Mouse (Mus musculus) right cerebral cortex, postnatal 25 days (tissue): Measurements from ENCODE around the gene Mettl2.
A peak's percentile ranks its signal among the peaks of the same experiment; 100 is the strongest.

Source experiments
- DNase-seq: peaks from one replicate; pipeline ENCODE4 v3.0.0; 2022

The Mettl2 gene

GRCm38 (mm10) chr11:105153068-105153833 lies 27.0 kb downstream of the Mettl2 start:
- DNase-seq, result no peak

GRCm38 (mm10) chr11:105155915-105156314 lies 29.7 kb downstream of the Mettl2 start:
- no peak for DNase-seq

GRCm38 (mm10) chr11:105156748-105157267 lies 30.6 kb downstream of the Mettl2 start:
- DNase-seq, result no peak

- no peak for DNase-seq
Observed at GRCm38 (mm10) chr11:105158047-105158446, 31.8 kb downstream of the Mettl2 start.

GRCm38 (mm10) chr11:105159673-105160360 lies 33.6 kb downstream of the Mettl2 start:
- no peak for DNase-seq

- DNase-seq, result no peak
Observed at GRCm38 (mm10) chr11:105161411-105161810, 35.2 kb downstream of the Mettl2 start.

GRCm38 (mm10) chr11:105164516-105165510 lies 38.6 kb downstream of the Mettl2 start:
- DNase-seq, result no peak

- no peak for DNase-seq
Observed at GRCm38 (mm10) chr11:105166780-105167179, 40.6 kb downstream of the Mettl2 start.

GRCm38 (mm10) chr11:105178516-105178915 lies 52.3 kb downstream of the Mettl2 start, which contains the start of gene Tlk2:
Tlk2 (plus strand) TSS chr11:105178807.
- DNase-seq, result no peak

- DNase-seq, result no peak
Observed at GRCm38 (mm10) chr11:105179523-105179922, 53.3 kb downstream of the Mettl2 start.

- no peak for DNase-seq
Observed at GRCm38 (mm10) chr11:105180471-105181091, 54.4 kb downstream of the Mettl2 start.

- DNase-seq, result peak; percentile 88
Observed at GRCm38 (mm10) chr11:105181126-105181637, 55.0 kb downstream of the Mettl2 start.

GRCm38 (mm10) chr11:105181689-105182460 lies 55.6 kb downstream of the Mettl2 start:
- DNase-seq, result peak; percentile 68

- DNase-seq, result no peak
Observed at GRCm38 (mm10) chr11:105182461-105182855, 56.2 kb downstream of the Mettl2 start.

GRCm38 (mm10) chr11:105184678-105185077 lies 58.5 kb downstream of the Mettl2 start:
- DNase-seq, result no peak
